8 mouse cellular contexts compared by ENCODE assay signal in the genomic region with DNA sequence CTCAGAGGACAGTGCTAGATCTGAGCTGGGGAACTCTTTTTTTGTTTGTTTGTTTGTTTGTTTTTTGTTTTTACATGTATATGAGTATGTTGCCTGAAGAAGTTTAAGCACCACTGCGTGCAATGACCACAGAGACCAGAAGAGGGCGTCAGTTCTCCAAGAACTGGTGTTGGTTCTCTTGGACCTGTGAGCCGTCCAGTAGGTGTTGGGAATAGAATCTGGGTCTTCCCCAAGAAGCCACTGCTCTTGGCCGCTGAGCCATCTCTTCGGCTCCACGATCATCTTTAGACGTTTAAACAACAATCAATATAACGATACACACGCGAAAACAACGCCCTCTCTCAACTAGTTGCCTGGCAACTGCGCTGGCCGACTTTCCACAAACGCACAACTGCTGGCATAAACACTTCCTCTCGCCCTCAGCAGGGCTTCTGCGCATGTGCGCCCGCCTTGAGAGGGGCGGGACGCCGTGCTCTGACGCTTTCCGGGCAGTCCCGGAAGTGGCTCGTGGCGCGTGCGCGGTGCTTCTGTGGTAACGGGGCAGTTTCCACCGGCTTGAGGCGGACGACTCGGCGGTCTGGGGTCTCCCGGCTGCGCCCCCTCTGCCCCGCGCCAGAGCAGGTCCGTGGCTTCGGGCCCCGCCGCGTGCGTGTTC. TPM values are rescaled to one million over a fixed set of nuclear protein-coding genes. Genes with fewer than 3 reads are reported as not detected.
DNase-seq lines count a peak whose midpoint lies in the region; ATAC-seq and TF ChIP-seq lines count a peak whose summit lies in the region.

A gene (plus strand): TSS at position 488 of the 655 bp plus-strand sequence.

- peak; percentile 97 for TF ChIP-seq CTCF in Patski (IDR thresholded peaks at IDR 0.05)

- no peaks in the 10 kb centered on the region for H3K9me3 ChIP-seq in hindbrain, embryonic 14.5 days (ENCODE audit: control insufficient read depth, low read length)

- no peaks in the 10 kb centered on the region for H3K27me3 ChIP-seq in Patski
- no peaks in the 10 kb centered on the region for H3K27me3 ChIP-seq in hindbrain, embryonic 14.5 days (ENCODE audit: control insufficient read depth, insufficient read depth, low read length)

- H3K4me2 ChIP-seq in hindbrain, embryonic 14.5 days (replicated peaks): peak within 1 kb of the TSS; percentile 91

- H3K36me3 ChIP-seq in hindbrain, embryonic 14.5 days (replicated peaks; ENCODE audit: control insufficient read depth, insufficient read depth): peaks cover 27% of the 10 kb centered on the region

- in situ Hi-C loops in Patski (cut with MboI; ENCODE audit: low pct_unique_long_range_greater_than_20kb): loop anchor here (5.0 kb wide), 3 partner anchors 83 to 522 kb away; no protein-coding TSS in a partner anchor

- H3K4me1 ChIP-seq in hindbrain, embryonic 14.5 days (replicated peaks; ENCODE audit: control insufficient read depth, insufficient read depth, low read length): peaks cover 15% of the 10 kb centered on the region

- peak; percentile 87 for ATAC-seq in Patski
- ATAC-seq in hindbrain, embryonic 14.5 days (ENCODE audit: low FRiP score): peak; percentile 97

- DNase-seq in Patski (ENCODE audit: low read depth, low spot score): peak; percentile 92
- DNase-seq in cerebellum, postnatal 14 days: peak; percentile 99
- peak; percentile 96 to 98 for DNase-seq in frontal cortex, postnatal 25 days (ENCODE audit: low spot score in 2 of 2)
- DNase-seq in hindbrain, embryonic 14.5 days (ENCODE audit: low spot score): peak; percentile 100
- peak; percentile 99 for DNase-seq in layer of hippocampus, postnatal 36 days
- peak; percentile 99 for DNase-seq in lung, postnatal 36 days
- peak; percentile 98 for DNase-seq in retina, postnatal 1 day
- DNase-seq in urinary bladder, adult 18-20 months (ENCODE audit: low spot score in 2 of 2): peak; percentile 97 to 99

- H3K27ac ChIP-seq in hindbrain, embryonic 14.5 days: peak within 1 kb of the TSS; percentile 79

- CTCF ChIA-PET in Patski (lab: Charles Lee): interaction anchor here (0.6 to 1.1 kb wide), 3 partner anchors 84 to 169 kb away, joined by 3 to 6 read pairs (median 3); no protein-coding TSS in a partner anchor

- POLR2A ChIA-PET in Patski (lab: Charles Lee): interaction anchor here (0.9 kb wide), 1 partner anchor 166 kb away, joined by 3 read pairs; no protein-coding TSS in a partner anchor

- H3K9ac ChIP-seq in hindbrain, embryonic 14.5 days: peak within 1 kb of the TSS; percentile 86

- peak within 1 kb of the TSS; percentile 88 for H3K4me3 ChIP-seq in hindbrain, embryonic 14.5 days (replicated peaks; ENCODE audit: low read length)

- under 1% methylated on average over 45 of the region's 45 CpGs for WGBS in hindbrain, embryonic 14.5 days

RNA-seq across cellular contexts. Expression of the gene that starts here (rescaled TPM):
- polyA plus RNA-seq in Patski (2021): 77.6 TPM
- 111 and 117 TPM in 2 replicates for polyA plus RNA-seq in hindbrain, embryonic 14.5 days (2014; fragmentation: Nextera tagmentation; extraction: Ambion mirVana)
- 10 to 100 TPM; 72.9 to 77.0 TPM for total RNA-seq in layer of hippocampus, postnatal 36 days (2021)

Comparison
In these comparisons a context has a peak if more than half of its experiments do, and no peak if none do; other contexts are left out.
1. Peak in every context shown above with its lines: DNase-seq, ATAC-seq, H3K4me3 ChIP-seq and H3K27ac ChIP-seq.